Mouse (Mus musculus) liver, adult 2 months (tissue): ENCODE measurements around the gene Cysrt1. TPM values are rescaled to one million over a fixed set of nuclear protein-coding genes. Genes with fewer than 3 reads are reported as not detected.

Experiments
- DNase-seq: peaks from one replicate; pipeline ENCODE4 v3.0.0-alpha.2; 2011; ENCODE audit warnings: low read depth, low spot score; ENCODE audit errors: extremely low read depth
- H3K27ac ChIP-seq: fragments of 200-500 bp; replicated peaks from 2 replicates; pipeline ENCODE4 v1.5.1; 2012; ENCODE audit warnings: low read depth, mild to moderate bottlenecking, control low read depth, inconsistent platforms, low read length; ENCODE audit not compliant: insufficient read depth
- H3K27me3 ChIP-seq: fragments of 200-500 bp; 2 replicates; pipeline ENCODE4 v1.6.1; 2012; ENCODE audit warnings: mild to moderate bottlenecking, moderate library complexity, low read length, inconsistent platforms; ENCODE audit not compliant: control insufficient read depth, insufficient read depth
- H3K36me3 ChIP-seq: fragments of 200-500 bp; 2 replicates; pipeline ENCODE4 v1.6.1; 2012; ENCODE audit warnings: low read length, inconsistent platforms; ENCODE audit not compliant: control insufficient read depth, insufficient read depth
- H3K4me1 ChIP-seq: fragments of 200-500 bp; 2 replicates; pipeline ENCODE4 v1.6.1; 2011; ENCODE audit warnings: low read length; ENCODE audit not compliant: control insufficient read depth, insufficient read depth
- H3K4me3 ChIP-seq: fragments of 200-500 bp; 2 replicates; pipeline ENCODE4 v1.5.1; 2011; ENCODE audit warnings: low read depth, mild to moderate bottlenecking, control low read depth, low read length, moderate library complexity; ENCODE audit not compliant: insufficient read depth
- H3K79me2 ChIP-seq: fragments of 200-500 bp; 2 replicates; pipeline ENCODE4 v1.6.1; 2012; ENCODE audit warnings: inconsistent platforms, mild to moderate bottlenecking, low read length, moderate library complexity; ENCODE audit not compliant: control insufficient read depth, insufficient read depth
- H3K9ac ChIP-seq: fragments of 200-500 bp; 2 replicates; pipeline ENCODE4 v1.6.1; 2012; ENCODE audit warnings: low read depth, mild to moderate bottlenecking, control low read depth, inconsistent platforms, low read length
- CTCF ChIP-seq: fragments of 200-500 bp; IDR thresholded peaks from 2 replicates; pipeline ENCODE4 v1.5.1; 2011; ENCODE audit warnings: low read depth, low read length, control low read depth
- POLR2A ChIP-seq: fragments of 200-500 bp; IDR thresholded peaks from 2 replicates; pipeline ENCODE4 v1.6.1; 2011; ENCODE audit warnings: low read length, control low read depth; ENCODE audit not compliant: insufficient read depth; ENCODE audit errors: extremely low read depth
- WGBS: fragments of 180-500 bp; shearing (Covaris S2); methylation state at CpG from one replicate; pipeline ENCODE4 v1.1.7; 2018; 5-methylcytosine and 5-hydroxymethylcytosine counted together
- polyA plus RNA-seq: library from polyadenylated mRNA; depleted of rRNA; stranded (reverse); fragments of >200 nt; gene quantifications from 2 replicates; pipeline ENCODE4 v1.2.3, GENCODE M21; 2012
- total RNA-seq: library from RNA; depleted of rRNA; stranded (reverse); fragments of >200 nt; gene quantifications from 2 replicates; pipeline ENCODE4 v1.2.3, GENCODE M21; 2014

The Cysrt1 gene
- total and polyA plus RNA-seq, 2 experiments = not detected

GRCm38 (mm10) chr2:25278928-25279882 is 37.0 kb upstream of the Cysrt1 start:
- H3K27me3 ChIP-seq = no peaks in the 10 kb centered on the region
- H3K27ac ChIP-seq = no peak overlapping the region
- no peaks in the 10 kb centered on the region for H3K4me1 ChIP-seq
- H3K9ac ChIP-seq = no peak overlapping the region
- no peak for TF ChIP-seq POLR2A
- TF ChIP-seq CTCF = peak; percentile 75
- peaks cover 20% of the 10 kb centered on the region; the same call in 1 of the 2 replicates for H3K36me3 ChIP-seq
- no peak overlapping the region for H3K4me3 ChIP-seq
- WGBS = 69% methylated on average over 13 of the region's 13 CpGs
- H3K79me2 ChIP-seq = no peaks in the 10 kb centered on the region
- DNase-seq = peak; percentile 68

GRCm38 (mm10) chr2:25273010-25273409 is 30.8 kb upstream of the Cysrt1 start:
- H3K9ac ChIP-seq = peak overlapping the region; percentile 75
- TF ChIP-seq CTCF (no peak), POLR2A (no peak)
- peaks cover 7% of the 10 kb centered on the region; the same call in 1 of the 2 replicates for H3K79me2 ChIP-seq
- H3K4me3 ChIP-seq = peak overlapping the region; percentile 83
- H3K27ac ChIP-seq = no peak overlapping the region
- no peak for DNase-seq
- WGBS = 35% methylated on average over 16 of the region's 16 CpGs
- H3K36me3 ChIP-seq = peaks cover 14% of the 10 kb centered on the region; the same call in 1 of the 2 replicates
- peaks cover 12% of the 10 kb centered on the region for H3K4me1 ChIP-seq
- H3K27me3 ChIP-seq = no peaks in the 10 kb centered on the region

- H3K4me3 ChIP-seq = peak overlapping the region; percentile 83
- H3K36me3 ChIP-seq = peaks cover 14% of the 10 kb centered on the region; the same call in 1 of the 2 replicates
- no peaks in the 10 kb centered on the region for H3K27me3 ChIP-seq
- peaks cover 12% of the 10 kb centered on the region for H3K4me1 ChIP-seq
- DNase-seq = no peak
- peak overlapping the region; percentile 75 for H3K9ac ChIP-seq
- TF ChIP-seq POLR2A (no peak), CTCF (no peak)
- H3K27ac ChIP-seq = no peak overlapping the region
- peaks cover 7% of the 10 kb centered on the region; the same call in 1 of the 2 replicates for H3K79me2 ChIP-seq
- WGBS = under 1% methylated on average over 25 of the region's 29 CpGs
Observed at GRCm38 (mm10) chr2:25272515-25272914, 30.3 kb upstream of the Cysrt1 start.

- peak; percentile 84 for DNase-seq
- TF ChIP-seq CTCF = peak; percentile 53
- peak; percentile 78 for TF ChIP-seq POLR2A
- Histone ChIP-seq H3K4me1 (peaks cover 14% of the 10 kb centered on the region), H3K9ac (peak within 1 kb of the TSS; percentile 81), H3K36me3 (peaks cover 14% of the 10 kb centered on the region; the same call in 1 of the 2 replicates), H3K27ac (peak within 1 kb of the TSS; percentile 34; the same call in 1 of the 2 replicates), H3K4me3 (peak within 1 kb of the TSS; percentile 83), H3K27me3 (no peaks in the 10 kb centered on the region), H3K79me2 (peaks cover 7% of the 10 kb centered on the region; the same call in 1 of the 2 replicates)
- under 1% methylated on average over 55 of the region's 55 CpGs for WGBS
Observed at GRCm38 (mm10) chr2:25271827-25272511, 29.7 kb upstream of the Cysrt1 start, which contains the start of the genes Ssna1 and Anapc2. Gene Ssna1, minus strand, starts transcription at chr2:25272438. Gene Anapc2, plus strand, starts transcription at chr2:25272478.

GRCm38 (mm10) chr2:25267746-25268309 is 25.6 kb upstream of the Cysrt1 start:
- Histone ChIP-seq H3K79me2 (peaks cover 14% of the 10 kb centered on the region; the same call in 1 of the 2 replicates), H3K36me3 (no peaks in the 10 kb centered on the region), H3K9ac (no peak overlapping the region), H3K4me3 (no peak overlapping the region), H3K4me1 (peaks cover 25% of the 10 kb centered on the region), H3K27me3 (no peaks in the 10 kb centered on the region), H3K27ac (no peak overlapping the region)
- DNase-seq = no peak
- 83% methylated on average over 4 of the region's 4 CpGs for WGBS
- TF ChIP-seq POLR2A = no peak
- TF ChIP-seq CTCF = no peak
